Mouse (Mus musculus): ENCODE results near the gene Ms4a4c.
"Not testable (repeated sequence)": the region's sequence is repeated elsewhere in the genome, so short reads cannot be mapped to it uniquely, and the experiment has no call there.

The Ms4a4c gene

DNA sequence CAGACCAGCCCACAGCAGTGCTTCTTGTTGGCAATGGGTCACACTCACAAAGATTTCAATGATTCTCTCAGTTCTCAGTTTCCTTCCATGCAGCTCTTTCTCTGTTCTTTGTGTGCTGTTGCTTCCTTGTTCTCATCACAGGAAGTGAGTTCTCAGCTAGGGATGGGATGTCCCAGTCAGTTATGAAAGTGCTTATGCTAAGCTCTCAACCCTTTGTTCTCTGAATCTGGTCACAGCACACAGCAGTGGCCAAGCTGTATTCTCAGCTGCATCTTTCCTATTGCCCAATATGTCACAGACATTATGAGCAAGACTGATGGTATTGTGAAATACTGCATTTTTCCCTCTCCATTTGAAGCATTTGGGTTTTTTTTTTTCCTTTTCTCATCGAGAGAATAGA, 60.2 kb downstream of the Ms4a4c start:
- not testable (repeated sequence) for DNase-seq (ENCODE audit: low read depth)

GRCm38 (mm10) chr19:11466471-11466870, 61.9 kb downstream of the Ms4a4c start:
- DNase-seq (ENCODE audit: low read depth) = no peak

- not testable (repeated sequence) for DNase-seq (ENCODE audit: low read depth)
Measured at GRCm38 (mm10) chr19:11468361-11468760, 63.8 kb downstream of the Ms4a4c start.

- DNase-seq (ENCODE audit: low read depth) = not testable (repeated sequence)
Measured at GRCm38 (mm10) chr19:11469215-11469614, 64.6 kb downstream of the Ms4a4c start, which contains the start of gene Ms4a6c. TSS of gene Ms4a6c (plus strand) at chr19:11469366.

Data from NIH3T3 (cell line).